In the genomic region with DNA sequence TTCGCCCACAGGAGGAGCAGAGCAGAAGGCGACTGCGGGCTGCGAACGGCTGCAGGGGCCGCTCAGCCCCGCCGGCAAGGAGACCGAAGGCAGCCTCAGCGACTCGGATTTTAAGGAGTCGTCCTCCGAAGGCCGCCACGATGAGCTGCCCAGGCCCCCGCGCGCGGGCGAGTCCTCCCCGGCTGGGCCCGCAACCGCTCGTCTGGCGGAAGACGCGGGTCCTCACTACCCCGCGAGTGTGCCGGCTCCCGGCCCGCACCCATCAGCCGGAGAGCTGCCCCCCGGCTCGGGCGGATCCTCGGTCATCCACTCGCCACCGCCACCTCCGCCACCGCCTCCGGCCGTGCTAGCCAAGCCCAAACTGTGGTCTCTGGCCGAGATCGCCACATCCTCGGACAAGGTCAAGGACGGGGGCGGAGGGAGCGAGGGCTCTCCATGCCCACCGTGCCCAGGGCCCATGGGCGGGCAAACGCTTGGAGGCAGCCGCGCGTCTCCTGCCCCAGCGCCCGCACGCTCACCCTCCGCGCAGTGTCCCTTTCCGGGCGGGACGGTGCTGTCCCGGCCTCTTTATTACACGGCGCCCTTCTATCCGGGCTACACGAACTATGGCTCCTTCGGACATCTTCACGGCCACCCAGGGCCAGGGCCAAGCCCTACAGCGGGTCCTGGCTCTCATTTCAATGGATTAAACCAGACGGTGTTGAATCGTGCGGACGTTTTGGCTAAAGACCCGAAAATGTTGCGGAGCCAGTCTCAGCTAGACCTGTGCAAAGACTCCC, we compare ENCODE assay signal across 8 mouse cellular contexts. TPM values are rescaled to one million over a fixed set of nuclear protein-coding genes. Genes with fewer than 3 reads are reported as not detected.
DNase-seq lines count a peak whose midpoint lies in the region; ATAC-seq lines count a peak whose summit lies in the region.

No protein-coding gene starts in this region.

- H3K9me3 ChIP-seq in kidney, embryonic 14.5 days (ENCODE audit: control insufficient read depth, low read length), result no peaks in the 10 kb centered on the region
- H3K9me3 ChIP-seq in midbrain, embryonic 14.5 days (ENCODE audit: control insufficient read depth, low read length), result no peaks in the 10 kb centered on the region

- no peaks in the 10 kb centered on the region for H3K36me3 ChIP-seq in kidney, embryonic 14.5 days (ENCODE audit: control insufficient read depth, insufficient read depth, low read length)
- peaks cover 12% of the 10 kb centered on the region; the same call in 1 of the 2 replicates for H3K36me3 ChIP-seq in midbrain, embryonic 14.5 days (ENCODE audit: control insufficient read depth, insufficient read depth, low read length)

- peaks cover 29% of the 10 kb centered on the region; the same call in 1 of the 2 replicates for H3K4me1 ChIP-seq in kidney, embryonic 14.5 days (ENCODE audit: control insufficient read depth, insufficient read depth, low read length)
- peaks cover 10% of the 10 kb centered on the region for H3K4me1 ChIP-seq in midbrain, embryonic 14.5 days (ENCODE audit: control insufficient read depth, insufficient read depth, low read length)

- under 1% methylated on average over 65 of the region's 77 CpGs for WGBS in kidney, embryonic 14.5 days
- WGBS in midbrain, embryonic 14.5 days, result under 1% methylated on average over 71 of the region's 77 CpGs

- peak; percentile 15 to 61 for DNase-seq in adrenal gland, adult (ENCODE audit: inconsistent age in 2 of 2, low spot score in 1 of 2)
- DNase-seq in adrenal gland, postnatal 25 days, result no peak
- DNase-seq in thymus, postnatal 4 days, result peak; percentile 30
- no peak for DNase-seq in thymus, adult 18-20 months
- peak; percentile 66 for DNase-seq in midbrain, embryonic 14.5 days
- no peak for DNase-seq in T-cell, adult 2 months (ENCODE audit: low spot score)

- peak overlapping the region; percentile 44 for H3K4me2 ChIP-seq in kidney, embryonic 14.5 days (replicated peaks; ENCODE audit: low read depth, low read length)
- H3K4me2 ChIP-seq in midbrain, embryonic 14.5 days (ENCODE audit: low read length), result peak overlapping the region; percentile 87

- peak overlapping the region; percentile 63 for H3K4me3 ChIP-seq in kidney, embryonic 14.5 days (ENCODE audit: low read length)
- peak overlapping the region; percentile 69 for H3K4me3 ChIP-seq in midbrain, embryonic 14.5 days (replicated peaks; ENCODE audit: low read depth, low read length)

- H3K9ac ChIP-seq in kidney, embryonic 14.5 days (ENCODE audit: low read depth, low read length), result peak overlapping the region; percentile 40
- H3K9ac ChIP-seq in midbrain, embryonic 14.5 days (replicated peaks; ENCODE audit: low read length), result peak overlapping the region; percentile 94

- ATAC-seq in kidney, embryonic 14.5 days (ENCODE audit: low FRiP score, low TSS enrichment), result no peak
- ATAC-seq in midbrain, embryonic 14.5 days (ENCODE audit: low FRiP score, low TSS enrichment), result no peak
- no peak for ATAC-seq in frontal cortex, adult (ENCODE audit: low TSS enrichment)

- H3K27ac ChIP-seq in kidney, embryonic 14.5 days (ENCODE audit: low read depth, low read length), result no peak overlapping the region
- H3K27ac ChIP-seq in midbrain, embryonic 14.5 days (replicated peaks; ENCODE audit: low read depth, low read length), result peak overlapping the region; percentile 97

- peaks cover 76% of the 10 kb centered on the region for H3K27me3 ChIP-seq in kidney, embryonic 14.5 days (ENCODE audit: control insufficient read depth, insufficient read depth, low read length)
- H3K27me3 ChIP-seq in midbrain, embryonic 14.5 days (ENCODE audit: control insufficient read depth, insufficient read depth, low read length), result peaks cover 10% of the 10 kb centered on the region

RNA-seq across cellular contexts. Expression of a gene that starts 2.8 kb away (rescaled TPM):
- total RNA-seq in adrenal gland, postnatal 25 days (2021), result 2.9 and 3.3 TPM in 2 replicates
- 2.1 and 2.7 TPM in 2 replicates for polyA plus RNA-seq in kidney, embryonic 14.5 days (2014; fragmentation: Nextera tagmentation; extraction: Ambion mirVana)
- 30.7 and 32.2 TPM in 2 replicates for polyA plus RNA-seq in midbrain, embryonic 14.5 days (2014; fragmentation: Nextera tagmentation; extraction: Ambion mirVana)

Comparison
In these comparisons a context has a peak if more than half of its experiments do, and no peak if none do; other contexts are left out.
1. DNase-seq: peak in adrenal gland, adult (2 of 2), thymus, postnatal 4 days (single experiment) and midbrain, embryonic 14.5 days (single experiment); none in adrenal gland, postnatal 25 days (single experiment), thymus, adult 18-20 months (0 of 2) and T-cell, adult 2 months (single experiment).